Mouse (Mus musculus) kidney, postnatal 0 days (tissue): ENCODE results near the gene Dst. TPM values are rescaled to one million over a fixed set of nuclear protein-coding genes. Genes with fewer than 3 reads are reported as not detected.
"Not testable (repeated sequence)": the region's sequence is repeated elsewhere in the genome, so short reads cannot be mapped to it uniquely, and the experiment has no call there.

Experiments used
- ATAC-seq: fragments of 200-750 bp; cut with Nextera tagmentation; replicated peaks from 2 replicates; pipeline ENCODE4 v1.8.0; 2017; ENCODE audit warnings: low read depth, moderate number of reproducible peaks, moderate TSS enrichment, moderate library complexity; ENCODE audit not compliant: low FRiP score
- DNase-seq: peaks from one replicate; pipeline ENCODE4 v3.0.0-alpha.2; 2016; ENCODE audit warnings: low spot score
- H3K27ac ChIP-seq: fragments of 300-500 bp; sonication (generic); 2 replicates; pipeline ENCODE4 v1.5.1; 2014; ENCODE audit warnings: mild to moderate bottlenecking
- H3K27me3 ChIP-seq: fragments of 300-500 bp; sonication (generic); 2 replicates; pipeline ENCODE4 v1.6.1; 2014; ENCODE audit warnings: low read length, mixed read lengths; ENCODE audit not compliant: insufficient read depth
- H3K36me3 ChIP-seq: fragments of 300-500 bp; sonication (generic); 2 replicates; pipeline ENCODE4 v1.6.1; 2014; ENCODE audit warnings: low read length, mixed read lengths; ENCODE audit not compliant: insufficient read depth
- H3K4me1 ChIP-seq: fragments of 300-500 bp; sonication (generic); replicated peaks from 2 replicates; pipeline ENCODE4 v1.6.1; 2014; ENCODE audit warnings: antibody characterized with exemption, low read length, mixed read lengths; ENCODE audit not compliant: insufficient read depth
- H3K4me2 ChIP-seq: fragments of 300-500 bp; sonication (generic); 2 replicates; pipeline ENCODE4 v1.6.1; 2014; ENCODE audit warnings: mild to moderate bottlenecking, low read length, moderate library complexity, mixed read lengths
- H3K4me3 ChIP-seq: fragments of 300-500 bp; sonication (generic); replicated peaks from 2 replicates; pipeline ENCODE4 v1.5.1; 2014; ENCODE audit warnings: low read depth, low read length
- H3K9ac ChIP-seq: fragments of 300-500 bp; sonication (generic); 2 replicates; pipeline ENCODE4 v1.6.1; 2014; ENCODE audit warnings: low read depth, low read length
- H3K9me3 ChIP-seq: fragments of 300-500 bp; sonication (generic); replicated peaks from 2 replicates; pipeline ENCODE4 v1.6.1; 2016; ENCODE audit warnings: low read length, inconsistent platforms, mixed read lengths
- CTCF ChIP-seq: IDR thresholded peaks from 2 replicates; pipeline ENCODE4 v1.5.1; 2016; ENCODE audit warnings: antibody characterized with exemption, low read depth, mild to moderate bottlenecking, moderate library complexity
- WGBS: fragments of 180-500 bp; shearing (Covaris S2); extraction: QIAGEN DNeasy Blood & Tissue Kit; methylation state at CpG from one replicate; pipeline ENCODE4 v1.1.7; 2014; 5-methylcytosine and 5-hydroxymethylcytosine counted together
- polyA plus RNA-seq: library from polyadenylated mRNA; unstranded; fragments of >200 nt; fragmentation: Nextera tagmentation; extraction: Ambion mirVana; gene quantifications from 2 replicates; pipeline ENCODE4 v1.2.1, GENCODE M21; 2015

Dst gene
- polyA plus RNA-seq, 1 experiment from 2014 or later = 22.4 TPM

- WGBS = 77% methylated on average over 18 of the region's 18 CpGs
- Histone ChIP-seq H3K36me3 (peaks cover 35% of the 10 kb centered on the region), H3K9ac (no peak overlapping the region), H3K4me1 (no peaks in the 10 kb centered on the region), H3K4me3 (no peak overlapping the region), H3K27ac (no peak overlapping the region), H3K27me3 (no peaks in the 10 kb centered on the region), H3K9me3 (no peaks in the 10 kb centered on the region), H3K4me2 (no peak overlapping the region)
- no peak for TF ChIP-seq CTCF
- DNase-seq (no peak), ATAC-seq (no peak)
Observed at GRCm38 (mm10) chr1:34298631-34299184, 390.7 kb downstream of the Dst start.

DNA sequence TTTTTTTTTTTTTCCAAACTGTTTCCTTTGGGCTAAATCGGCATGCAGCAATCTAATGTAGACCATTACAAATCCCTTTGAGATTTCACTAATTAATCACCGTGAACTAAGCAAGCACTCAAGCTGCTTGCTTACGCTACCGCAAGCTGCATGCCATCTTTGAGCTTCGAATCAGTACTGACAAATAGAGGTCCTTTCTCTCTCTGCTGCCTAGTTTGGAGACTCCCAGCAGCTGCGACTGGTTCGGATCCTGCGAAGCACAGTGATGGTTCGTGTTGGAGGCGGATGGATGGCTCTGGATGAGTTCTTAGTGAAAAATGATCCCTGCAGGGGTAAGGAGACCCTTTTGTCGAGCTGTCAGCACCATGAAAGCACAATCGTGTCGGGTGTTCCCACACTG, 391.5 kb downstream of the Dst start:
- 73% methylated on average over 13 of the region's 13 CpGs for WGBS
- ATAC-seq (no peak), DNase-seq (no peak)
- Histone ChIP-seq H3K27ac (no peak overlapping the region), H3K27me3 (no peaks in the 10 kb centered on the region), H3K9me3 (no peaks in the 10 kb centered on the region), H3K4me3 (no peak overlapping the region), H3K36me3 (peaks cover 28% of the 10 kb centered on the region), H3K4me2 (no peak overlapping the region), H3K4me1 (no peaks in the 10 kb centered on the region), H3K9ac (no peak overlapping the region)
- TF ChIP-seq CTCF = no peak

DNA sequence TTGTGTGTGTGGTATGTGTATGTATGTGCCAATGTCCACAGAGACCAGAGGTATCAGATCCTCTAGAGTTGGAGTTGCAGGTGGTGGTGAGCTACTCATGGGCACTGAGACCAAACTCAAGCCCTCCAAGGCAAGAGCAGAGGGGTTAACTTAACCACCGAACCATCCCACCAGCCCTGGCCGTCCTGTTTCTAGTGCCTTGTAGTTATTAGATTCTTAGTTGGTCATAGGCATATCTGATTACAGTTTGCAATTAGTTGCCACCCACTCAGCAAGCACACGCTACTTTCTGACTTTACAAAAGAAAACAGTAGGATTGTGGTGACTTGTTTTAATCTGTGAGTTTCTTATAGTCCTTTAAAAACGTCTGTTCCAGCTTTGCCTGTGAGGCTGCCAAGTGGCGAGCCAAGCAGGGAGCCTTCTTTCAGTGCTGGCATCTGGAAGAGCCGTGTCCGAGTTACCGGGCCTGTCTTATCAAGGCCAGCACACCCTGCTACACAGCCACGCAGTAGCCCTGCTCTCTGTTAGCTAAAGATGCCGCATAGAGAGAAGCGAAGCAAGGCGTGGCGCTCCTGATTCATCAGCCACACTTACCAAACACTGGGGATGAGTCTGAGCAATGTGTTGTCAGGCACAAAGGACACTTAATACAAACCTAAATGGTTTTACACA, 392.4 kb downstream of the Dst start:
- H3K9ac ChIP-seq = no peak overlapping the region
- no peaks in the 10 kb centered on the region for H3K4me1 ChIP-seq
- H3K4me2 ChIP-seq = no peak overlapping the region
- DNase-seq (no peak), ATAC-seq (no peak)
- peaks cover 18% of the 10 kb centered on the region for H3K36me3 ChIP-seq
- 82% methylated on average over 13 of the region's 13 CpGs for WGBS
- no peak overlapping the region for H3K4me3 ChIP-seq
- H3K27ac ChIP-seq = no peak overlapping the region
- H3K9me3 ChIP-seq = no peaks in the 10 kb centered on the region
- H3K27me3 ChIP-seq = no peaks in the 10 kb centered on the region
- no peak for TF ChIP-seq CTCF

DNA sequence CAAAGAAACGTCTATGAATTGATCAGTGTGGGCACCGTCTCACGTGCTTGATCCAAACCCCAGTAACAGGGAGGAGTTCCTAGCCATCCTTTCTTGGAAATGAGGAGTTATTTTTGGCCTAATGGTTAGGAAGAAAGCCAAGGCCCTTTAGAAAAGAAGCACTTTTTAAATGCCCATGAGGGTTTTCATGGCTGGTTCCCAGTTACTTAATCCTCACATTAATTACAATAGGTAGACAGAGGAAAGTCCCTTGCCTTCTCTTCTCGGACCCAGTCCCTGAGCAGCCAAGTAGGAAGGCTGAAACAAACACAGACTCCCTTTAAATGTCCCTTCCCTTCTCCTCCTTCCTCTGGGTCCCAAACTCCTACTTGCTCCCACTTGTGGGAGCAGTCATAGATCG, 396.2 kb downstream of the Dst start:
- no peak overlapping the region for H3K27ac ChIP-seq
- no peaks in the 10 kb centered on the region for H3K9me3 ChIP-seq
- H3K27me3 ChIP-seq = no peaks in the 10 kb centered on the region
- DNase-seq (no peak), ATAC-seq (no peak)
- no peak for TF ChIP-seq CTCF
- no peak overlapping the region for H3K9ac ChIP-seq
- WGBS = 74% methylated on average over 5 of the region's 5 CpGs
- H3K4me2 ChIP-seq = no peak overlapping the region
- H3K4me3 ChIP-seq = no peak overlapping the region
- H3K4me1 ChIP-seq = no peaks in the 10 kb centered on the region
- peaks cover 26% of the 10 kb centered on the region; the same call in 1 of the 2 replicates for H3K36me3 ChIP-seq

DNA sequence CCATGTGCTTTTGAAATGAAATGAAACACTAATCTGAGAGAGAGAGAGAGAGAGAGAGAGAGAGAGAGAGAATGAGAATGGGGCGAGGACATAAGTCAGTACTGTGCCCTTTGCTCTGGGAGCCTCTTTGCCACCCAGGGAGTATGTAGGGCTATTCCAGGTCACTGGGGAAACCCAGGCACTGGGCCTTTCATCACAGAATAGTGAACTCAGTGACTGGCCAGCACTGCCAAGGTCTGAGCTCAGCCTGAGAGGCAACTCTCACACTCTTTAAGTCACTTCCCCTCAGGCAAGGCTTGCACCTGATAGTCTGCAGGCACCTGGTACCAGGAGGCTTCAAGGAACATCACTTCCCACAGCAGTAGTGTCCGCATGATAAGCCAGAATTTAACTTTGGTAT, 398.7 kb downstream of the Dst start:
- TF ChIP-seq CTCF = no peak

GRCm38 (mm10) chr1:34307191-34307590, 399.2 kb downstream of the Dst start:
- H3K36me3 ChIP-seq = peaks cover 15% of the 10 kb centered on the region; the same call in 1 of the 2 replicates
- 88% methylated on average over 15 of the region's 15 CpGs for WGBS
- ATAC-seq = no peak
- H3K9ac ChIP-seq = no peak overlapping the region
- no peak for DNase-seq
- TF ChIP-seq CTCF = no peak
- no peak overlapping the region for H3K4me3 ChIP-seq
- H3K27ac ChIP-seq = no peak overlapping the region
- no peaks in the 10 kb centered on the region for H3K27me3 ChIP-seq
- H3K4me2 ChIP-seq = no peak overlapping the region
- H3K9me3 ChIP-seq = no peaks in the 10 kb centered on the region
- no peaks in the 10 kb centered on the region for H3K4me1 ChIP-seq

More for the DNA sequence above, 398.7 kb downstream of the Dst start:
- 98% methylated on average over 2 of the region's 2 CpGs for WGBS
- H3K9me3 ChIP-seq = no peaks in the 10 kb centered on the region
- H3K36me3 ChIP-seq = peaks cover 16% of the 10 kb centered on the region; the same call in 1 of the 2 replicates
- no peak overlapping the region for H3K27ac ChIP-seq
- no peak overlapping the region for H3K4me2 ChIP-seq
- DNase-seq = no peak
- no peaks in the 10 kb centered on the region for H3K27me3 ChIP-seq
- H3K9ac ChIP-seq = no peak overlapping the region
- H3K4me3 ChIP-seq = no peak overlapping the region
- H3K4me1 ChIP-seq = no peaks in the 10 kb centered on the region
- peak; percentile 55 for ATAC-seq

- not testable (repeated sequence) for H3K4me2 ChIP-seq, H3K9ac ChIP-seq, DNase-seq, H3K9me3 ChIP-seq, ATAC-seq, H3K4me1 ChIP-seq, H3K4me3 ChIP-seq, H3K27me3 ChIP-seq, H3K27ac ChIP-seq
- peaks cover 10% of the 10 kb centered on the region; the same call in 1 of the 2 replicates for H3K36me3 ChIP-seq
- 98% methylated on average over 3 of the region's 3 CpGs for WGBS
Observed at GRCm38 (mm10) chr1:34308841-34309240, 400.8 kb downstream of the Dst start.
